Mouse (Mus musculus) granulocyte monocyte progenitor cell, adult 5-6 weeks (primary cell): ENCODE results near the gene Mrps15. TPM values are rescaled to one million over a fixed set of nuclear protein-coding genes. Genes with fewer than 3 reads are reported as not detected.

Experiments used
- ATAC-seq: replicated peaks from 2 replicates; pipeline ENCODE4 v1.8.0; 2016; ENCODE audit warnings: mild to moderate bottlenecking, moderate TSS enrichment, inconsistent platforms; ENCODE audit not compliant: poor library complexity, severe bottlenecking
- total RNA-seq, 2 experiments: library from RNA; stranded (forward) in 1 of 2; stranded (reverse) in 1 of 2; fragments of 200-712, 200-1000 nt in 1 of 2; fragments of >200 nt in 1 of 2; fragmentation: Nextera tagmentation in 1 of 2; gene quantifications; 2 replicates each; pipeline ENCODE4 v1.2.3; 2014 to 2017

Gene Mrps15
- total RNA-seq, 2 experiments from 2014 or later: 64.2 to 152 TPM

- no peak for ATAC-seq
Measured at GRCm38 (mm10) chr4:126104261-126105075, 57.7 kb downstream of the Mrps15 start.

Other genes starting within 250 kb of the Mrps15 start
- 111 and 141 TPM in 2 replicates for gene Csf3r, start 22.4 kb upstream of the Mrps15 start, total RNA-seq (2014; fragmentation: Nextera tagmentation)
- gene Csf3r, start 22.4 kb upstream of the Mrps15 start, total RNA-seq (2017): 81.6 and 90.2 TPM in 2 replicates
- 4.6 and 12.2 TPM in 2 replicates for gene Oscp1, start 11.6 kb downstream of the Mrps15 start, total RNA-seq (2014; fragmentation: Nextera tagmentation)
- gene Oscp1, start 11.6 kb downstream of the Mrps15 start, total RNA-seq (2017): 4.4 and 20.5 TPM in 2 replicates
- gene Lsm10, start 49.7 kb downstream of the Mrps15 start, total RNA-seq (2014; fragmentation: Nextera tagmentation): 14.2 and 23.0 TPM in 2 replicates
- 10.9 and 12.5 TPM in 2 replicates for gene Lsm10, start 49.7 kb downstream of the Mrps15 start, total RNA-seq (2017)
- gene Stk40, start 57.0 kb downstream of the Mrps15 start, total RNA-seq (2014; fragmentation: Nextera tagmentation): 5.9 and 6.3 TPM in 2 replicates
- 2.9 and 3.6 TPM in 2 replicates for gene Stk40, start 57.0 kb downstream of the Mrps15 start, total RNA-seq (2017)
- 0.73 and 1.1 TPM in 2 replicates for gene Eva1b, start 100.8 kb downstream of the Mrps15 start, total RNA-seq (2014; fragmentation: Nextera tagmentation)
- 1.0 and 2.4 TPM in 2 replicates for gene Eva1b, start 100.8 kb downstream of the Mrps15 start, total RNA-seq (2017)
- 0.15 and 1.5 TPM in 2 replicates for gene Sh3d21, start 116.6 kb downstream of the Mrps15 start, total RNA-seq (2014; fragmentation: Nextera tagmentation)
- gene Sh3d21, start 116.6 kb downstream of the Mrps15 start, total RNA-seq (2017): 0.36 and 0.39 TPM in 2 replicates
- gene Thrap3, start 155.8 kb downstream of the Mrps15 start, total RNA-seq (2014; fragmentation: Nextera tagmentation): 215 and 267 TPM in 2 replicates
- gene Thrap3, start 155.8 kb downstream of the Mrps15 start, total RNA-seq (2017): 304 and 361 TPM in 2 replicates
- gene Map7d1, start 209.4 kb downstream of the Mrps15 start, total RNA-seq (2014; fragmentation: Nextera tagmentation): 20.6 and 25.6 TPM in 2 replicates
- 12.8 and 20.2 TPM in 2 replicates for gene Map7d1, start 209.4 kb downstream of the Mrps15 start, total RNA-seq (2017)
- gene Trappc3, start 215.4 kb downstream of the Mrps15 start, total RNA-seq (2014; fragmentation: Nextera tagmentation): 46.2 and 55.5 TPM in 2 replicates
- gene Trappc3, start 215.4 kb downstream of the Mrps15 start, total RNA-seq (2017): 48.4 and 54.8 TPM in 2 replicates
- gene Col8a2, start 239.9 kb downstream of the Mrps15 start, total RNA-seq (2014; fragmentation: Nextera tagmentation): not detected in 2 replicates
- gene Col8a2, start 239.9 kb downstream of the Mrps15 start, total RNA-seq (2017): not detected in 2 replicates